Mouse (Mus musculus) CH12.LX (cell line): Measurements from ENCODE around the gene Ctbp2. TPM values are rescaled to one million over a fixed set of nuclear protein-coding genes. Genes with fewer than 3 reads are reported as not detected.

Source experiments
- DNase-seq: peaks from one replicate; pipeline ENCODE4 v3.0.0-alpha.2; 2013; ENCODE audit errors: extremely low read depth
- H3K27ac ChIP-seq: 2 replicates; pipeline ENCODE4 v1.5.1; 2012; ENCODE audit warnings: low read depth, mild to moderate bottlenecking, control low read depth, moderate library complexity; ENCODE audit not compliant: insufficient read depth
- H3K27me3 ChIP-seq: replicated peaks from 2 replicates; pipeline ENCODE3; 2012; ENCODE audit warnings: inconsistent platforms
- H3K36me3 ChIP-seq, 2 experiments: replicated peaks in 1 of 2; 2 replicates each; pipeline versions ENCODE3 to v1.6.1; 2012; ENCODE audit warnings: inconsistent platforms in 1 of 2, low read length in 1 of 2, mild to moderate bottlenecking in 1 of 2, mixed read lengths in 1 of 2, moderate library complexity in 1 of 2; ENCODE audit not compliant: control insufficient read depth in 1 of 2, insufficient read depth in 1 of 2
- H3K4me1 ChIP-seq, 2 experiments: 2 replicates each; pipeline ENCODE4 v1.6.1; 2012; ENCODE audit warnings: inconsistent platforms in 1 of 2, moderate library complexity in 1 of 2; ENCODE audit not compliant: insufficient read depth in 2 of 2, control insufficient read depth in 1 of 2
- H3K4me2 ChIP-seq: 2 replicates; pipeline ENCODE4 v1.6.1; 2012; ENCODE audit warnings: low read depth, mild to moderate bottlenecking, control low read depth; ENCODE audit not compliant: poor library complexity, insufficient read depth, severe bottlenecking
- H3K4me3 ChIP-seq, 3 experiments: fragments of 150-350 bp in 1 of 3; sonication (generic) in 1 of 3; replicated peaks in 1 of 3; 2 replicates each; pipeline versions ENCODE3 to v1.5.1; 2011 to 2012; ENCODE audit warnings: low read depth in 2 of 3, low read length in 2 of 3, mild to moderate bottlenecking in 2 of 3, moderate library complexity in 2 of 3, control low read depth in 1 of 3, improper control_type of control experiment in 1 of 3, inconsistent platforms in 1 of 3, mixed read lengths in 1 of 3; ENCODE audit not compliant: poor library complexity in 1 of 3
- H3K79me2 ChIP-seq: replicated peaks from 2 replicates; pipeline ENCODE4 v1.6.1; 2012; ENCODE audit warnings: mild to moderate bottlenecking, moderate library complexity; ENCODE audit not compliant: control insufficient read depth, poor library complexity, insufficient read depth, severe bottlenecking; ENCODE audit errors: extremely low read depth
- H3K9ac ChIP-seq: 2 replicates; pipeline ENCODE4 v1.6.1; 2012; ENCODE audit warnings: low read depth, mild to moderate bottlenecking, control low read depth, moderate library complexity; ENCODE audit not compliant: insufficient read depth
- H3K9me3 ChIP-seq: replicated peaks from 2 replicates; pipeline ENCODE3; 2012; ENCODE audit warnings: low read length, inconsistent platforms, mixed read lengths
- CTCF ChIP-seq, 2 experiments: IDR thresholded peaks in 1 of 2; conservative IDR thresholded peaks in 1 of 2; 2 replicates each; pipeline ENCODE4 v1.5.1; 2011 to 2012; ENCODE audit warnings: low read depth in 2 of 2, low read length in 2 of 2, improper control_type of control experiment in 1 of 2, inconsistent platforms in 1 of 2, mild to moderate bottlenecking in 1 of 2, moderate library complexity in 1 of 2
- HCFC1 ChIP-seq: IDR thresholded peaks from 2 replicates; pipeline ENCODE4 v1.6.1; 2012; ENCODE audit warnings: low read depth, mild to moderate bottlenecking, inconsistent platforms, low read length, improper control_type of control experiment
- JUN ChIP-seq: IDR thresholded peaks from 2 replicates; pipeline ENCODE4 v1.6.1; 2011; ENCODE audit warnings: low read depth, mild to moderate bottlenecking, low read length, improper control_type of control experiment, moderate library complexity; ENCODE audit not compliant: insufficient read depth
- JUND ChIP-seq: conservative IDR thresholded peaks from 2 replicates; pipeline ENCODE4 v1.6.1; 2011; ENCODE audit warnings: low read depth, low read length, improper control_type of control experiment
- MAFK ChIP-seq: IDR thresholded peaks from 2 replicates; pipeline ENCODE4 v1.6.1; 2011; ENCODE audit warnings: low read length, improper control_type of control experiment; ENCODE audit not compliant: insufficient replicate concordance
- MXI1 ChIP-seq: IDR thresholded peaks from 2 replicates; pipeline ENCODE4 v1.6.1; 2011; ENCODE audit warnings: mild to moderate bottlenecking, low read depth, low read length, improper control_type of control experiment
- MYC ChIP-seq: IDR thresholded peaks from 2 replicates; pipeline ENCODE4 v1.6.1; 2011; ENCODE audit warnings: low read depth, mild to moderate bottlenecking, improper control_type of control experiment, low read length
- NRF1 ChIP-seq: IDR thresholded peaks from 2 replicates; pipeline ENCODE4 v1.6.1; 2014; ENCODE audit warnings: low read depth, mild to moderate bottlenecking, inconsistent platforms, low read length, improper control_type of control experiment, moderate library complexity
- PAX5 ChIP-seq: IDR thresholded peaks from 2 replicates; pipeline ENCODE4 v1.6.1; 2012; ENCODE audit warnings: low read length, inconsistent platforms, mixed read lengths
- POLR2A ChIP-seq: IDR thresholded peaks from 2 replicates; pipeline ENCODE4 v1.6.1; 2011; ENCODE audit warnings: low read depth, mild to moderate bottlenecking, improper control_type of control experiment, low read length
- TCF12 ChIP-seq: IDR thresholded peaks from 2 replicates; pipeline ENCODE4 v1.6.1; 2014; ENCODE audit warnings: low read depth, mild to moderate bottlenecking, inconsistent platforms, low read length, improper control_type of control experiment
- USF1 ChIP-seq: IDR thresholded peaks from 2 replicates; pipeline ENCODE4 v1.6.1; 2014; ENCODE audit warnings: low read depth, mild to moderate bottlenecking, inconsistent platforms, low read length, improper control_type of control experiment
- dilution Hi-C: fragments of 300-500 bp; cut with MboI; formaldehyde crosslinking; loops from 2 replicates; pipeline ENCODE4 v1.14.3; 2020; ENCODE audit warnings: low sequenced_read_pairs; ENCODE audit not compliant: extremely low pct_unique_long_range_greater_than_20kb, extremely low pct_ligation_motif_present
- in situ Hi-C: fragments of 300-500 bp; cut with MboI; formaldehyde crosslinking; loops from 3 replicates; pipeline ENCODE4 v1.14.3; 2019; ENCODE audit warnings: low sequenced_read_pairs, low pct_ligation_motif_present, low pct_unique_long_range_greater_than_20kb, mixed read lengths
- polyA plus RNA-seq: library from polyadenylated mRNA; unstranded; fragments of >175 nt; gene quantifications from 2 replicates; pipeline ENCODE4 v1.2.1, GENCODE M21; 2012; ENCODE audit warnings: low read depth; ENCODE audit not compliant: insufficient read length
- total RNA-seq, 2 experiments: library from RNA; depleted of rRNA; stranded (reverse); fragments of 300-350 nt in 1 of 2; fragments of >200 nt in 1 of 2; gene quantifications; 2 replicates each; pipeline ENCODE4 v1.2.3; 2012 to 2014

The Ctbp2 gene
- total and polyA plus RNA-seq, 3 experiments = 0.59 to 1.1 (median 0.68) TPM

- TF ChIP-seq CTCF (conservative IDR thresholded peaks at IDR 0.05 in 1 of 2, IDR thresholded peaks at IDR 0.05 in 1 of 2; ENCODE audit: low read depth in 2 of 2, low read length in 2 of 2) (no peak), POLR2A (no peak), USF1 (no peak), NRF1 (no peak), JUND (no peak), MYC (no peak), JUN (no peak), MAFK (no peak), PAX5 (no peak), TCF12 (no peak), HCFC1 (no peak)
- no peak within 1 kb of the TSS for H3K4me3 ChIP-seq
- H3K4me2 ChIP-seq = no peak within 1 kb of the TSS
- dilution Hi-C loops (no loop called here), in situ Hi-C loops (no loop called here)
- H3K79me2 ChIP-seq = no peaks in the 10 kb centered on the region
- H3K9ac ChIP-seq = no peak within 1 kb of the TSS
- H3K4me1 ChIP-seq = no peaks in the 10 kb centered on the region
- H3K9me3 ChIP-seq = peaks cover 37% of the 10 kb centered on the region
- H3K27ac ChIP-seq = no peak within 1 kb of the TSS
- no peak for DNase-seq
- H3K27me3 ChIP-seq = peaks cover 39% of the 10 kb centered on the region
- no peaks in the 10 kb centered on the region for H3K36me3 ChIP-seq
These were observed 733 bp downstream of the Ctbp2 start, which contains the start of gene Fgfr2 for GRCm38 (mm10) chr7:133123244-133123998. TSS of gene Fgfr2 (minus strand) at chr7:133123350.

- Histone ChIP-seq H3K4me3 (no peak overlapping the region), H3K4me2 (no peak overlapping the region), H3K79me2 (no peaks in the 10 kb centered on the region), H3K36me3 (no peaks in the 10 kb centered on the region), H3K9me3 (peaks cover 34% of the 10 kb centered on the region), H3K9ac (no peak overlapping the region), H3K27ac (no peak overlapping the region), H3K4me1 (no peaks in the 10 kb centered on the region), H3K27me3 (peaks cover 39% of the 10 kb centered on the region)
- DNase-seq = no peak
- in situ Hi-C loops (no loop called here), dilution Hi-C loops (no loop called here)
- TF ChIP-seq MXI1 (no peak), USF1 (no peak)
These were observed 1.5 kb downstream of the Ctbp2 start for GRCm38 (mm10) chr7:133122379-133123243.
